Mouse (Mus musculus) brown adipose tissue, adult 24 weeks (tissue): Measurements from ENCODE around the gene Gm21969. TPM values are rescaled to one million over a fixed set of nuclear protein-coding genes. Genes with fewer than 3 reads are reported as not detected.

Experiments
- H3K27ac ChIP-seq: fragments of 200-500 bp; replicated peaks from 2 replicates; pipeline ENCODE4 v1.5.1; 2012; ENCODE audit warnings: low read depth, mild to moderate bottlenecking, low read length
- H3K4me1 ChIP-seq: fragments of 200-500 bp; 2 replicates; pipeline ENCODE4 v1.6.1; 2012; ENCODE audit warnings: low read length, mixed read lengths; ENCODE audit not compliant: control insufficient read depth, insufficient read depth, insufficient read length
- H3K4me3 ChIP-seq: fragments of 200-500 bp; 2 replicates; pipeline ENCODE4 v1.5.1; 2012; ENCODE audit warnings: low read depth, mild to moderate bottlenecking, low read length, moderate library complexity; ENCODE audit not compliant: insufficient read depth
- polyA plus RNA-seq: library from polyadenylated mRNA; stranded (reverse); fragments of >200 nt; gene quantifications from 2 replicates; pipeline ENCODE4 v1.2.4, GENCODE M21; 2012; ENCODE audit not compliant: missing spikeins, insufficient read depth, insufficient read length

Gm21969 gene
- polyA plus RNA-seq, 1 experiment: not detected

DNA sequence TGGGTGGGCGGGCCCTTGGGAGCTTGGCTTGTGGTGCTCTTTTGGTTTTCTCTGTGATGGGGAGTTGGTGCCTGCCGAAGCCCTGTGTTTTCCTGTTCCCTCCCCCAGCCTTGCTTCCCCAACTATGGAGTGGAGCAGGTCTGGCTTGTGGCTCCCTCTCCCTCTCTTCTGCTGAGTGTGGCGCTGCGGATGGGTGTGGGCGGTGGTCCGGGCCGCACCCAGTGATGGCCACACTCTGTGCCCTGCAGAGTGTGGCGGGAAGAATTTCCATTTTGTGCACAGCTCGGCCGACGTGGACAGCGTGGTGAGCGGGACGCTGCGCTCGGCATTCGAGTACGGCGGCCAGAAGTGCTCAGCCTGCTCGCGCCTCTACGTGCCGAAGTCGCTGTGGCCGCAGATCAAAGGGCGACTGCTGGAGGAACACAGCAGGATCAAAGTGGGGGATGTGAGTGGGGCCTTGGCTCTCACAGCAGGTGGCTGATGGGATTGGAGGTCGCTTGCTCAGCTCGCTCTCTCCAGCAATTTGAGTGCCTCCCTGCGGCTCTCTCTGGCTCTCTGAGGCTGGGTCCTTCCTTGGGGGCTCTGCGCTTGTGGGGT is 38.9 kb downstream of the Gm21969 start:
- Histone ChIP-seq H3K4me1 (no peaks in the 10 kb centered on the region), H3K4me3 (no peak overlapping the region), H3K27ac (no peak overlapping the region)

DNA sequence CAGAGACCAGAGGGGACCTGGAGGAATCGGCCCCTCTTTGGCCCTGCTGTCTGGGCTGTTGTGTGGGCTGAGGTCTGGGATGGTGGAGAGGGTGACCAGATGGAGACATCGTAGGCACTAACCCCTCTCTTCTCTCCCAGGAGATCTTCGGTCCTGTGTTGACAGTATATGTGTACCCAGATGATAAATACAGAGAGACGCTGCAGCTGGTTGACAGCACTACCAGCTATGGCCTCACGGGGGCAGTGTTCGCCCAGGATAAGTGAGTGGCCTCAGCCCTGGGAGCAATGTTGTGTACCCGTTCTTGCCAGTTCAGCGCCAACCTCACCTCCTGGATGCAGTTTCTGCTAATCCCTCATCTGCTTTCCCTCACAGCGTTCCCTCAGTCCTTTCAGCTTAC is 41.0 kb downstream of the Gm21969 start:
- no peak overlapping the region for H3K4me3 ChIP-seq
- no peaks in the 10 kb centered on the region for H3K4me1 ChIP-seq
- H3K27ac ChIP-seq: no peak overlapping the region

DNA sequence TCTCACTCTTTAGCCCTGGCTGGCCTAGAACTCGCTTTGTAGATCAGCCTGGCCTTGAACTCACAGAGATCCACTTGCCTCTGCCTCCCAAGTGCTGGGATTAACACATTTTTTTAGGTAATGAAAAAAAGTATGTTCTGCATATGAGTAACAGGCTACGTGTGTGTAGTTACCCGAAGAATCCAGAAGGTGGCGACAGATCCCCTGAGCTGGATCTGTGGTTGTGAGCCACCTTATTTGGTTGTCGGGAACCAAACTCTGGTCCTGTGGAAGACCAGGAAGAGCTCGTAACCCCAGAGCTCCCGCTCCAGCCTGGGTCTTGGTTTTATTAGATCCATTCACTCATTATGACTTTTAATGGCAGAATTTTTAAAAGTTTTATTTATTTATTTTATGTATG is 43.9 kb downstream of the Gm21969 start:
- Histone ChIP-seq H3K4me1 (no peaks in the 10 kb centered on the region), H3K27ac (no peak overlapping the region), H3K4me3 (no peak overlapping the region)

DNA sequence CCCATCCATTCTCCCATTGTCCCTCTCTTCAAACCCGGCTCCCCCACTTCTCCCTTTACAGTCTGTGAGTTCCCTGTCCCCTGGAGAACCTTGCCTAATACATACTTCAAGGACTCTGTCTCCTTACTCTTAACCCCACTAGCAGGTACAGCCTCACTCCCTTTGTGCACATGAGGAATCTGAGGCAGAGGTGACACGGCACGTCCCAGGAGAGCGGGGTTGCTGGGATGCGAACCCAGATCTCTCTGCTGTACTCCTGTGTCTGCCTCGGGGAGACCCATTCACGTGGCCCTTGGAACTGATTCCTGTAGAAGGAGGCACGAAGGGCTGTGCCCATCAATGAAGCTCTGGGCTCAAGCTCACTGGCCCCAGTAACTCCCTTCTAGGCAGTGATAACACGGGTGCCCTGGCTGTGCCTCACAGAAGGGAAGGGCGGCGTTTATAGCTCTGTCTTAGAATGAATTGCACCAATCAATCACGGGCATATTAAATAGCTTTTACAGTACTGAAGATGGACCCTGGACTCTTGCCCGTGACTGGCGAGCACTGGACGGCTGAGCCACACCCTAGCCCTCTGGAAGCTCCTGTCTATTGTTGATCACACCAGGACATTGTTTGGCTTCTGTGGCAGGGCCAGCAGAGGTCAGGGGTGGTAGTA is 47.2 kb downstream of the Gm21969 start:
- Histone ChIP-seq H3K4me1 (no peaks in the 10 kb centered on the region), H3K4me3 (no peak overlapping the region), H3K27ac (no peak overlapping the region)

DNA sequence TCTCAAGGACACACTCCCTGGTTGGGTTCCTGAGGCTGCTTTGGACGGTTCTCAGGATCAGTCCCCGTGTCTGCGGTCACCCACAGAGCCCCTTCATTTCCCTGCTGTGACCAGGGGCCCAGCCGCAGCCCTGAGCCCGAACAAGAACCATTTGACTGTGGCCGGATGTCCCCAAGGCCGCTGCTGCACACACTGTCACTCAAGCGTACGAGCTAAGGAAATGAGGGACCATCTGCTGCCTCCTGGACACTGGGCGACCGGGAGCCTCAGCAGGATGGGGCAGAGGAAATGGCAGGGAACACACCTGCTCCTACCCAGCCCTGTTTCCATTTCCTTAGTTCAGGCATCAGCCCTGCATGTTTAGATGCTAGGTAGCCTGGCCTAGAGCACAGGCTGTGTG is 47.9 kb downstream of the Gm21969 start:
- no peaks in the 10 kb centered on the region for H3K4me1 ChIP-seq
- no peak overlapping the region for H3K4me3 ChIP-seq
- no peak overlapping the region for H3K27ac ChIP-seq

DNA sequence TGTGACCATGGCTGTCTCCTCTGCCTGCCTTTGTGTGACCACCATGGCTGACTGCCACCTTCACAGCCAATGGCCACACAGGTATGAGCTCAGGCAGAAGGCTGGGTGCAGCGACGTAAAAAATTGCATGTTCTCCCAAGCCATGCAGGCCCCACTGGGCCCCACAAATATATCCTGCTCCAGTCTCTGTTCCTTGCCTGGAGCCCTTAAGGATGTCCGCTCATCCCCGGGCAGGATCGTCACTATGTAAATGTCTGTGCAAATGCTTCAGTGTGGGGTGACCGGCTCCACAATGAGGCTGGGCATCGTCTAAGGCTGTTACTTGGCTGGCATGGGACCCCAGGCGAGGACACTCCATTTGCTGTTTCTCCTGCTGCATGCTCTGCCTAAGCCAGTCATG is 50.3 kb downstream of the Gm21969 start, which contains the start of gene Tas1r2:
TSS of gene Tas1r2 (plus strand) at position 301 of the 400 bp plus-strand sequence.
- H3K4me1 ChIP-seq: no peaks in the 10 kb centered on the region
- H3K4me3 ChIP-seq: no peak within 1 kb of the TSS
- H3K27ac ChIP-seq: no peak within 1 kb of the TSS

DNA sequence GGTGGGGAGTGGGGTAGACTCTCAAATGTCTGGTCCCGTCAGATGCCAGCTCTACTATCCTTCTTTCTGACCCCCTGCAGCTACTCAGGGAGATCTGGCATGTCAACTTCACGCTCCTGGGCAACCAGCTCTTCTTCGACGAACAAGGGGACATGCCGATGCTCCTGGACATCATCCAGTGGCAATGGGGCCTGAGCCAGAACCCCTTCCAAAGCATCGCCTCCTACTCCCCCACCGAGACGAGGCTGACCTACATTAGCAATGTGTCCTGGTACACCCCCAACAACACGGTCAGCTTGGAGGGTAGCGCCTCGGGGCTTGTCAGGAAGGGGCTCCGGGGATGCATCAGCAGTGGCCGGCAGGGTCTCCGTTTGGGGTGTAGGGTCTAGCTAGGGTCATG is 58.9 kb downstream of the Gm21969 start:
- no peaks in the 10 kb centered on the region for H3K4me1 ChIP-seq
- no peak overlapping the region for H3K27ac ChIP-seq
- H3K4me3 ChIP-seq: no peak overlapping the region

DNA sequence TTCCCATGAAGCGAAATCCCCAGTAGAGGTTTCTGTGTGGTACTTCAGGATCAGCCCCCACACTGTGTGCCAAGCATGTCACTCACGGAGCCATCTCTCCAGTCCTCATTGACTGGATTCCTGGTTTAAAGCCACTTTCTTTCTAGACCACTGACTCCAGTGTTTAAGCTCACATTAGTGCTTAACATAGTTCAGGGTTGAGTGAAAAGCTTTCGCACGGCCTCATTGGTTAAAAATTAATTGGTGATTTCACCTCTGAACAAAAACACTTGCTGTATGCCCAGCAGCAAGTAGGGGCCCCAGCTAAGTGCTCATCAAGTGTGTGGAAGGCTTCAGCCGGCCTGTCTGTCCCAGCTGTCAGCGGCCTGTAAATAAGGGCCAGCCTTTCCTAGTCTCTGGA is 64.6 kb downstream of the Gm21969 start:
- H3K4me3 ChIP-seq: no peak overlapping the region
- H3K27ac ChIP-seq: no peak overlapping the region
- no peaks in the 10 kb centered on the region for H3K4me1 ChIP-seq

DNA sequence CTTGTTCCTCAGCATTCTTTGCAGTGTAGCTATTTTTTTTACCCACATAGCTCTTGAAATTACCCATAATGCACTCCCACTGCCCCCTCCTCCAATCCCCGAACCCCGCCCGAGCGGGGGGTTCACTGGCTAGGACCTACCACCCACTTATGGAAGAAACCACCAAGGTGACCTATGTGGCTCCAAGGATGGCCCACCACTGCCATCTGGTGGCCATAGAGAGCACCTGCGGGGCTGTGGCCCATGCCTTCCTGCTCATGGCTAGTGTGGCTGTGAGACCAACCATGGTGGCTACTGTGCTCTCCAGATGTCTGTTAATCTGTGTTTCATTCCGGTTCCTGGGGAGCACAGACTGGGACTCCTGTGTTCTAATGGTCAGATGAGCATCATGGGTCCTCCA is 66.9 kb downstream of the Gm21969 start:
- H3K4me3 ChIP-seq: no peak overlapping the region
- H3K4me1 ChIP-seq: no peaks in the 10 kb centered on the region
- no peak overlapping the region for H3K27ac ChIP-seq

DNA sequence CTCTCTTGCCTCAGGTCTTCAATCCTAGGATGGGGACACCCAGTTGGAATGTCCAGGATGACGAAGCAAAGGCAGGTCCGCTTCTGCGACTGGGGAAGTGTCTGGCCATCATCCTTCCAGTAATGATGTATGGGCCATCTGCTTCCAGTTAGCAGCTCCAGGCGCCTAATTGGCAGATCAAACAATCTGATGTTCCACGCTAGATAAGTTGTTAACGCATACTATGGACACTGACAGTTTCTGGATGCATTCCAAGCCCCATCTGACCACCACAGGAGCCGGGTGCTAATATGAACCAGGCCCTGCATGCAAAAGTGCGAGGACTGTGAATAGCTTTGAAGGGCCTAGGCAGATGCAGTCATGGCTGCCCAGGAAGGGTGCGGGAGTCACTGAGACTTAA is 72.7 kb downstream of the Gm21969 start:
- no peak overlapping the region for H3K4me3 ChIP-seq
- H3K27ac ChIP-seq: no peak overlapping the region
- H3K4me1 ChIP-seq: no peaks in the 10 kb centered on the region

DNA sequence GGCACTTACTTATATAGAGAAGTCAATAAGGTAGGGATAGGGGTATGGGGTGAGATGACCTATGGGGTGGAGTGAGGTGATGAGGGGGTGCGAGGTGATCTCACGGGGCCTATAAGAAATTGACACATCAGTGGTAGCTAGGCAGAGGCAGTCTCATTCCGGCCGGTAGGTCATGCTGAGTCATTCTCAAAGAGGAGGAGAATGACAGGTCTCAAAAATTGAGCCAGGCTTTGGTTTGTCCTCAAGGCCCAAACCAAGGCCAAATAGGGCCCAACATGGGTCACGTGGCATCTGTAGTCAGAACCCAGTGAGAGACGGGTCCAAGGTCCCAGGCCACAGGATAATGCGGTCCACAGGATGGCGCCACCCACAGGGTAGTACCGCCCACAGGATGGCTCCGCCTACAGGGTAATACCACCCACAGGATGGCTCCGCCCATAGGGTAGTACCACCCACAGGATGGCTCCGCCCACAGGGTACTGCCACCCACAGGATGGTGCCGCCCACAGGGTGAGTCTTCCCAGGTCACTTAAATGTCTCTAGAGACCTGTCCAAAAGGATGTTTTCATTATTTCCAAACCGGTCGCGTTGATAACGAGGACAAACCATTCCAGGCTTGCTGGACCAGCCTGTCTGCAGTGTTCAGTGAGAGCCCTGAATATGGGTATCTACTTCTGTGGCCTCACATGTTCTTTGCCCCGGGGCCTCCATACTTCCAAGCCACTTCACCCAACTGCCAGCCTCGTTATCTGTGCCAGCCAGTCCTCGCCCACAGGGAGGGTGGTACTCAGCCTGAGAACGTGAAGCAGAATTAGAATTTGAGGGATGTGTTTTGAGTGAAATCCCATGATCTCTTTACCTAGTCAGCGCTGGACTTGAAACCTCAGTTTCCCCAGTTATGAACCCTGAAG is 81.0 kb downstream of the Gm21969 start:
- Histone ChIP-seq H3K27ac (no peak overlapping the region), H3K4me3 (no peak overlapping the region), H3K4me1 (no peaks in the 10 kb centered on the region)

DNA sequence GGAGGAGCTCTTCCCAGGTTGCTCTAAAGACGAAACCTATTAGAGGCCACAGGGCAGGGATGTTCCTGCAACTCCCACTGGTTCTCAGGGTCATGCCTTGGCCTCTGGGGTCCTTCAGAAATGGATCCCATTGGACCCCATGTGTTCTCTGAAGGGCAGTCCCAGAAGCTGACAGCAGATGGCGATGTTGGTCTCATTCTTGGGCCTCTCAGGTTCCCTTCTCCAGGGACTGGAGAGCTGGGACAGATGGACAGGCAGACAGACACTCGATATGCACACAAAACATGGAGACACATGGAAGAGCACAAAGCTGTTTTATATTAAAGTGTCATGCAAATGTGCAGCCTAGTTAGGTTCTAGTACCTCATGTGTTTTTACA is 81.6 kb downstream of the Gm21969 start:
- Histone ChIP-seq H3K4me3 (no peak overlapping the region), H3K27ac (no peak overlapping the region), H3K4me1 (no peaks in the 10 kb centered on the region)

DNA sequence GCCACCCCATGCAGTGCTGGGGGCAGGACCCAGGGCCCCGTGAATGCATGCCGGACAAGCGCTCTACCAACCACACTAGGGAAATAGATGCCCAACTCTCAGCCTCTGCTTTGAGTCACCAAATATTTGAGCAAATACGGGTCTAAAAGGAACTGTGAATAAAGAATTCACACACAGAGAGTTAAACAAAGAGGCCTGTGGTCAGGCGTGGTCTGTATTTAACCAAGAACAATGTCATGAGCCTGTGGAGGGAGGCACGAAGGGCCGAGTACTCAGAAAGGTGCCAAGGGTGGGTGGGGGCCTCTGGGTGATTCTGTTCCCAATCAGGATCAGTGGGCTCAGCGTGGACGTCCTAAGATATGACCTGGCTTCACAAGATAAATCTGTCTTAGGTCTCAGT is 85.1 kb downstream of the Gm21969 start:
- no peak overlapping the region for H3K27ac ChIP-seq

DNA sequence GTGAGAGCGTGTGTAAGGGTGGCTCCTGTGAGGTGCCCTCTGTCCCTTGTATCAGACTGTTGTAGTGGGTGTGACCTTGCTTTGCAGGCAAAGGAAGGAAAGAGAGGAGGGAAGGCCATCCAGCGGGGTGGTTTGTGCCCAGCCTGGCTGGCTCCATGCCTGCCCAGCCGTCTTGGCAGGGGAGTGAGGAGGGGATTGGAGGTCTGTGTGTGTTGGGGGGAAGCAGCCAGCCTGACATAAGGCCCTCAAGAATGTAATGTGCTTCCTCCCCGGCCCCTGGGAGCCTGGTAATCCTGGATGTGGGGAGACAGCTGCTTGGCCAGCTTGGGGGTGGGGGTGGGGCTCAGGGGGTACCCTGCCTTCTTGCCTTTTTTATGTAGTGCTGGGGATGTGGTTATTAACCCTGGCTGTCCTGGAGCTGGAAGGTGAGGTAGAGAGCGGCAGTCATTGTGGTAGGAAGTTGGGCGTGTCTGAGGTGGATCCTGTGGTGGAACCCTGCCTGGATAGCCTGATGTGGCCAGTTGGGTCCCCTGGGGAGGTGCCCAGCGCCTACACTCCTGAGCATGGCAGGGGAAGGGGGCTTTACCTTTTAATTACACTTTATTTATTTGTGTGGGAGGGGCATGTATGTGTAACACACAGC is 86.8 kb downstream of the Gm21969 start:
- no peak overlapping the region for H3K4me3 ChIP-seq
- no peak overlapping the region for H3K27ac ChIP-seq
- no peaks in the 10 kb centered on the region for H3K4me1 ChIP-seq

More for the DNA sequence above, 85.1 kb downstream of the Gm21969 start:
- no peak overlapping the region for H3K4me3 ChIP-seq
- H3K4me1 ChIP-seq: no peaks in the 10 kb centered on the region

DNA sequence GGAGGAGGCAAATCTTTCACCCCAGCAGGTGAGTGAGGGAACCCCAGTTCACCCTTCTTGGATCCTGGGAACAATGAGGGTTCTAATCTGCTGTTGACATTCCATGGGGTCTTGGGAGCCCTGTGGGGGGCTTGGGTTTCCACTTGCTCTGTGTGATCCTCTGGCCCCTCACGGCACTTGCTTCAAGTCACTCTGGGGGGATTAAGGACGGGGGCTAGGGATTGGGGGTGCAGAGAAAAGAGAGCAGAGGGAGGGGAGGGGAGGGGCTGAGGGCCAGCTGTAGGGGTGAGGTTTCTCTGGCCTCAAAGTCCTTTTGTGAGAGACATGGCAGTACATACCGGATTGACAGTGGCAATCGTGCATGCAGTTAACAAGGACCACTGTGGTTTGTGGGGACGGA is 90.3 kb downstream of the Gm21969 start:
- H3K4me1 ChIP-seq: no peaks in the 10 kb centered on the region
- H3K4me3 ChIP-seq: no peak overlapping the region
- no peak overlapping the region for H3K27ac ChIP-seq
